Mouse (Mus musculus): ENCODE results near the gene Pigw. TPM values are rescaled to one million over a fixed set of nuclear protein-coding genes. Genes with fewer than 3 reads are reported as not detected.
"Not testable (repeated sequence)": the region's sequence is repeated elsewhere in the genome, so short reads cannot be mapped to it uniquely, and the experiment has no call there.

Pigw gene
- total RNA-seq, 2 experiments from 2014 or later = 3.3 to 4.6 TPM

- peak; percentile 35 for ATAC-seq (replicated peaks; ENCODE audit: poor library complexity)
Measured at GRCm38 (mm10) chr11:84880465-84880961, 428 bp upstream of the Pigw start.

DNA sequence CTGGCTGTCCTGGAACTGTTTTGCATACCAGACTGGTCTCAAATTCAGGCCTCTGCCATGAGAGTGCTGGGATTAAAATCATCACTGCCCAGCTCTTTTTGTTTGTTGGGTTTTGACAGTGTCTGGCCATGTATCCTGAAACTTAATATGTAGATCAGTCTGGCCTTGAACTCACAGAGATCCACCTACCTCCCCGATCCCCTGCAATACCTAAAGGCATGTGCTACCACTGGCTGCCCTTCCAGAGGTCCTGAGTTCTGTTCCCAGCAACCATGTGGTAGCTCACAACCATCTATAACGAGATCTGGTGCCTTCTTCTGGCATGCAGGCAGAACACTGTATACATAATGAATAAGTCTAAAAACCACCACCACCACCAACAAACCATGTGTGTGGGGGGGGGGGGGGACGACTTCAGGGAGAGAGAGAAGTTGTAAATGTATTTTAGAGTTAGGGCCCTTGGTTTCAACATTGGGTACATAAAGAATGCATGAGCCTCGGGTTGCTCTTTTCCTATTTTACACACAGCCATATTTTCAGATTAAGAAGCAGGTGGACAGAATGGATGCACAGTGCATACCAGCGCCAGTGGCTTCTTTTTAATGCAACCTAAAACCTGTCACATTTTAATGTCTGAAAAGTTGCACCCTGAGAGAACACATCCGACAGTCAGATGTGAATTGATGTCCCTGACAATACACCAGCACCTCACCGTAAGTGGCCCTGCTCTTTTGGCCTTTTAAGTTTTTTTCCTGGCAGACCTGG, 896 bp downstream of the Pigw start:
- no peak for ATAC-seq (replicated peaks; ENCODE audit: poor library complexity)

GRCm38 (mm10) chr11:84876020-84876419, 4.1 kb downstream of the Pigw start:
- not testable (repeated sequence) for ATAC-seq (replicated peaks; ENCODE audit: poor library complexity)

DNA sequence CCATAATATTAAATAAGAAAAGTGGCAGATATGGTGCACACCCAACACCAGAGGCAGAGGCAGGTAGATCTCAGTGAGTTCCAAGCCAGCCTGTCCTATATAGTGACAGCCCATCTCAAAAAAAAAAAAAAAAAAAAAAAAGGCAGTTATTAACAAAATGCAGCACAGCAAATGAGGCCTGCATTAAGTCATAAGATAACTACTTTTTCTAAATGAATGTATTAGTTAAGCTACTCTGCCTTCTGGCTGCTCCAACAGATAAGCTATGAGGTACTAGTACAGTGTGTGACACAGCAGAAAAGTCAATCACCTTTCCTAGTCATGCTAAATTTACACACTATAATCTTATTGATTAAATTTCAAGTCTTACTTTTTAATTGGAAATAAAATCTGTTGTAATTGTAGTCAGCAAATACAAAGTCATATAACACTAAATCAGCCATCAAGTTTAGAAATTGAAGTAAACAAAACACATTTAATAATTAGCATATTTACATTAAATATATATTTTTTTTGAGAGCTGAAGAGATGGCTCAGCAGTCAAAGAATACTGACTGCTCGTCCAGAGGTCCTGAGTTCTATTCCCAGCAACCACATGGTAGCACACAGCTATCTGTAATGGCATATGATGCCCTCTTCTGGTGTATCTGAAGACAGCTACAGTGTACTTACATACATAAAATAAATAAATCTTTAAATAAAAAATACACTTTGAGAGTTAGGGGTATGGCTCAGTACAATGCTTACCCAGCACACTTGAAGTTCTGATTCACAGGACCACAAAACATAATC, 6.8 kb downstream of the Pigw start:
- ATAC-seq (replicated peaks; ENCODE audit: poor library complexity) = peak; percentile 45

DNA sequence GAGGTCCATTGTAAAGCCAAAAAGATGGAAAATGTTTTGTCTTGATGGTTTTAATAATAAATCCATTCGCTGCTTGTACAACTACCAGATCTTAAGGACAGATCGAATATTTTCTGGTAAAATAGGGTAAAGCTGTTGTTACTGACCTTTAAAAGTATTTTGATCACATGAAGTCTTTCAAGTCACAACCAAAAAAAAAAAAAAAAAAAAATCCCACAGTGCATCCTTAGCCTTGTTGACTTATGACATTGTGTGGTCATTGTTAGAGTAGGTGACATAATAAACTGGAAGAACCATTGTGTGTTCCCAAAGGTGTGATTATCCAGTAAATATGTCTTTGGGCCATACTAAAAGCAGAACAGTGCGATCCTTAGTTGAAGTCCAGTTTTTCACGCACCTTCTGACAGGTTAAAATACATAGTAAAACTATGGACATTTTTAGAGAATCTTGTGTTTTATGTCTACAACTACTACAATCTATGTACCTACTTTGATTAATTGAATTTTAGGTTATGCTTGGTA, 8.5 kb downstream of the Pigw start:
- no peak for ATAC-seq (replicated peaks; ENCODE audit: poor library complexity)

DNA sequence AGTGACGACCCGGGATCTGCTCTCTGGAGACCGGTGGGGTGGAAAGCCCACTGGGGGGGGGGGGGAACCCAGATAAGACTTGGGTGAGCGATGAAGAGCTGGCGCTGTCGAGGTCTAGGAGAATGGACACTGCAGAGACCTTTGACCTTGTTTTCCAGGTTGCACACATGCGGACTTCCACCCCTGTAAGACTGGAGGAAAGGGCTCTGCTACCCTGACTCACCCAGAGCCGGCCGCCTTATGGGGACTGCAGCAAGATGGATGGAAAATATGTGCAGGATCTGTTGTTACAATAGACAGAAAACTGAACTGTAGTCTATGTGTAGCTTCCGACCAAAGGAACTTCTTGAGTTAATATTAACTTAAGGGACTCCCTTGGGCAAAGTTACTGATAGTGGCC, 9.0 kb downstream of the Pigw start:
- no peak for ATAC-seq (replicated peaks; ENCODE audit: poor library complexity)

GRCm38 (mm10) chr11:84870337-84871043, 9.6 kb downstream of the Pigw start, which contains the start of gene Ggnbp2:
Gene Ggnbp2, minus strand, starts transcription at chr11:84870817.
- peak; percentile 65 for ATAC-seq (replicated peaks; ENCODE audit: poor library complexity)

DNA sequence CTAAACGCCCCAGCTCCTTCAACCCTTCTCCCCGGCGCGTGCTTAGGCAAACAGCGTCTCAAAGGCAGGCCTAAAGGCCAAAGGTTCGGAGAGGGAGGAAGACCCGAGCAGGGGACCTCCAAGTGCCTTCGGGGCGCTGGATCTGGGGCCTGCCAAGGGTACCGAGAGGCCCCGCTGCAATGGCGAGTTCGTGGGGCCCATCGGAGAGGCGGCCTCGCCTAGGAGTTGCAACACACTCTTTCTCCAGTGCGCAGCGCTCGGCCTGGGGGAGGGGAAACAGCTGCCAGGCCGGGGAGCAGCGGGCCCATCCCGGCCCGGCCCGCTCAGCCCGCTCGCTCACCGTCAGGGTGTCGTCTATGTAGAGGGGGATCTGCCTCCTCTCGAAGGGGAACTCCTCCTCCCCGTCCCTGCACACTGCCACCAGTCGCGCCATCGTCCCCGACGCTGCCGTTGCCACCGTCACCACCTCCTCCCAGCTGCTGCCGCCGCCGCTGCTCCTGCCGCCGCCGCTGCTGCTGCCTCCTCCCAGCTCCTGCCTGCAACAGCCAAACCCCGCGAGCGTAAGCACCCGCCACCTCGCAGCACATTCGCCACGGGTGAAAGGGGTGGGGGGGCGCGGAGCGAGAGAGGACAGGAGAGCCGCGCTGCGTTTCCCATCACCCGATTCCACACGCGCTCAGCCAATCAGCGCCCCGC, 10.4 kb downstream of the Pigw start:
- peak; percentile 71 for ATAC-seq (replicated peaks; ENCODE audit: poor library complexity)

- no peak for ATAC-seq (replicated peaks; ENCODE audit: poor library complexity)
Measured at GRCm38 (mm10) chr11:84868786-84869259, 11.3 kb downstream of the Pigw start.

GRCm38 (mm10) chr11:84867586-84867985, 12.5 kb downstream of the Pigw start:
- no peak for ATAC-seq (replicated peaks; ENCODE audit: poor library complexity)

- ATAC-seq (replicated peaks; ENCODE audit: poor library complexity) = no peak
Measured at GRCm38 (mm10) chr11:84865268-84865667, 14.8 kb downstream of the Pigw start.

DNA sequence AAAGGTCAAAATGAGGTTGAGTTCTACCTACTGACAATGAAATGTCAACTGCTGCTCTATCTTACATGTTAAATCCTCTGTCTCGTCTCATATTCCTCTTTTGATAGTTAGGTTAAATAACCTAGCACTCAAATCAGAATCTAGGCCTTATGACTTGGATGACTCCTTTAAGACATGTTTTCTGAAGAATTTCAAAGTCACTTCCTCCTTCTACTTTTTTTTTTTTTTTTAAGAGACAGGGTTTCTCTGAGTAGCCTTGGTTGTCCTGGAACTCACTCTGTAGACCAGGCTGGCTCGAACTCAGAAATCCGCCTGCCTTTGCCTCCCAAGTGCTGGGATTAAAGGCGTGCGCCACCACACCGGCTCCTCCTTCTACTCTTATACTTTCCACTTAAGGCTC, 24.8 kb downstream of the Pigw start:
- no peak for ATAC-seq (replicated peaks; ENCODE audit: poor library complexity)

DNA sequence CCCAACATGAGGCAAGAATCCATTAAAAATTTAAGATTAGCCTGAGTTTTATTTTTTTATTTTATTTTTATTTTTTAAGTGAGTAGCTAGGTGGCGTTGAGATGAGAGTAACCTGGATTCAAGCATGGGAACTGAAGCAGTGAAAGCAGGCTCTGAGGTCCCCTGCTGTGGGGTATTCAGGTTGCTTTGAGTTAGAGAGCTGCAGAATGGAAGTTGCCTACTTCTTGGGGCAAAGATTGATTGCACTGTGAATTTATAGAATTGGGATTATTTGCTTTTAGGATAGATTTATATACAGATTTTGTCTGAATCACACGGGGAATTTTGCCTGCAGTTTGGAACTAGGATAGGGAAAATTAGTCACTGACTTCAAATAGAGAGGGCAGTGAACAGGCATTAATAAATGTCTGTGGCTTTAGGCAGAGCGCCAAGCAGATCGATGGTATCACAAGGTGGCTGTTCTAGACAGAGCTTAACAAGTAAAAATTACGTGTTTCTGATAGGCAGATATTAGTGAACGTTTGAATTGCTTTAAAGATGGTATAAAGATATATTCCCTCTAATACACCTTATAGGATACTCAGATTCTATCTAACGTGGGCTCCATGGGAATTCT, 32.5 kb downstream of the Pigw start:
- ATAC-seq (replicated peaks; ENCODE audit: poor library complexity) = no peak

- no peak for ATAC-seq (replicated peaks; ENCODE audit: poor library complexity)
Measured at GRCm38 (mm10) chr11:84846741-84847474, 33.2 kb downstream of the Pigw start.

GRCm38 (mm10) chr11:84839330-84839729, 40.8 kb downstream of the Pigw start:
- no peak for ATAC-seq (replicated peaks; ENCODE audit: poor library complexity)

GRCm38 (mm10) chr11:84829495-84829894, 50.6 kb downstream of the Pigw start:
- ATAC-seq (replicated peaks; ENCODE audit: poor library complexity) = peak; percentile 5

DNA sequence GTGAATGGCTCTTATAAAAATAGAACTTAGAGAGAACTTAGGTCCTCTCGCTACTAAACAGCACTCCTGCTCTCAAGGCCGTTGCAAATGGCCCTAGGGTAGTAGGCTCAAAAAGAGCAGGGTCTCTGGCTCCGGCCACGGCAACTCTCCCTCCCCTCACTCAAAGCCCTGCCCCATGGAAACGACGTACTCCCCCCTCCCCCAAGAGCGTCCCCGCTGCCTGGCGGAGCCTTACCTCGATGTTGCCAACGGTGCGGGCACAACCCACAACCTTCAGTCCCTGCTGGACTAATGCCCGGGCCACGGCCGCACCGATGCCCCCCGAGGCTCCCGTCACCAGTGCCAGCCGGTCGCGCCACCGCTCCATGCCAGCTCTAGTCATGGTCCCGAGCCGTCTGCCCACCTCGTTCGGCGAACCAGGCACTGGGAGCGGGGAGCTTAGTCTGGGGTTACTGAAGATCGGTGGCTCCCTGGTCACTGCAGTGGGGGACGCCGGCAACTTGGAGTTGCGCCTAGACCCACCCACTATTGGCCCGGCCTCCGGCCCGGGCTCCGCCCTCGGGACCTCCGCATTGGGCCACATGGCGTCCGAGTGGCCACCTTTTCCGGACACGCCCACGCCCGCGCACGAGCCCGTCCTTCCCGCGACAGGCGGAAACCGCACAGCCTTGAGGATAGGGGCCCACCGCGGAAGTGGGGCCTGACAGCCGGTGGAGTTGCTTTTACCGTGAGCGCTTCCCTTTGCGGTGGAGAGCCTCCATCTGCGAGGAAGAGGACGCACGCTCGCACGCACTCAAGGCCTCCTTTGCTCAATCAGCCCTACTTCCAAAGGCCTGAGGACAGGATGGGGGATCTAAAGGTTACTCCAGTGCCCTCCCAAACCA, 51.3 kb downstream of the Pigw start, which contains the start of gene Dhrs11:
Gene Dhrs11 (minus strand): TSS at position 479 of the 884 bp plus-strand sequence.
- peak; percentile 94 for ATAC-seq (replicated peaks; ENCODE audit: poor library complexity)

DNA sequence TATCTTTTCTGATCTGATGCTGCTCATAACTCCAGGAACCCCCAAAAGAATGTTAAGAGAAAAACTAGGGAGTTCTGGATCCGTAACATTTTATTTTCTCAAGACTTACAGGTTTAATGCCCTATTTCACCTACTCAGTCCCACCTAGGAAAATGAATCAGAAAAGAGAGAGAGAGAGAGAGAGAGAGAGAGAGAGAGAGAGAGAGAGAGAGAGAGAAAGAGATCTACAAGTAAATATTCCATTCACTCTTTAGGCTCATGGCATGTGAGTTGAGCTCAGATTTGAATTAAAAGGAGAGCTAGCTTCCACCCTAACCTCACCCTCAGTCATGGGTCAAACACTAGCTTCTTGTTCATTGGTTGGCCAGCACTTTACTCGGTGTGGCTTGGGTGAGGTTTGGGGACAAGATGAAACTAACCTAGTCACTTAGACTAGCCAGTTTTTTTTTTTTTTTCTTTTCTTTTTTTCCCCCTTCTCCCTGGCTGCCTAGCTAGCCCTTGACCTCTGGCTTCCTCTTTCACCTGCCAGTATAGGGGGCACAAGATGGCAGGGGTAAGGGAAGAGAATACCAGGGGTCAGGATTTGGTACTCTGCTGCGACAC, 52.1 kb downstream of the Pigw start:
- no peak for ATAC-seq (replicated peaks; ENCODE audit: poor library complexity)
